Mouse (Mus musculus): ENCODE data around the gene Ppargc1a.

DNA sequence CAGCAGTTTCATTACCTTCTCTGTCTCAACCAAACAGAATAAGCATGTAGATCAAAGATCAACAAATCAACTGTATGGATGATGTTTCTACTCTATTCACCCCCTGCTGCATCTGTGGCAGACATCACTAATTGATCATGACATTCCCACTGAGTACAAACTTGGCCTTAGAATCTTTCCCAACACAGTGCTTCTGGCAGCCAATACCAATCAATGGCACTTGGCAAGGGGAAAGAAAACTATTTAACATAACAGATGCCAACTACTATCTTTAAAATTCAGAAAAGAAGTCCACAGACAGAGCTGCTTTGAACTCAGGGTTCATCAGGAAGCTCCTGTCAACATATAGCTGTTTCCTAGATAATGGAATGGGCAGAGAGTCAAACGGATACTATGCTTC, 83.8 kb downstream of the Ppargc1a start:
- TF ChIP-seq POLR2A (IDR thresholded peaks at IDR 0.05; ENCODE audit: borderline replicate concordance, low read depth, low read length) (no peak), CTCF (IDR thresholded peaks at IDR 0.05; ENCODE audit: low read depth, low read length) (no peak)

Data from bone marrow macrophage, adult 2 months (primary cell).